Mouse (Mus musculus) kidney, postnatal 0 days (tissue): ENCODE results near the gene Vmn2r19. TPM values are rescaled to one million over a fixed set of nuclear protein-coding genes. Genes with fewer than 3 reads are reported as not detected.
A peak's percentile ranks its signal among the peaks of the same experiment; 100 is the strongest.
"Not testable (repeated sequence)": the region's sequence is repeated elsewhere in the genome, so short reads cannot be mapped to it uniquely, and the experiment has no call there.

Experiments
- ATAC-seq: fragments of 200-750 bp; cut with Nextera tagmentation; replicated peaks from 2 replicates; pipeline ENCODE4 v1.8.0; 2017; ENCODE audit warnings: low read depth, moderate number of reproducible peaks, moderate TSS enrichment, moderate library complexity; ENCODE audit not compliant: low FRiP score
- DNase-seq: peaks from one replicate; pipeline ENCODE4 v3.0.0-alpha.2; 2016; ENCODE audit warnings: low spot score
- H3K27ac ChIP-seq: fragments of 300-500 bp; sonication (generic); 2 replicates; pipeline ENCODE4 v1.5.1; 2014; ENCODE audit warnings: mild to moderate bottlenecking
- H3K27me3 ChIP-seq: fragments of 300-500 bp; sonication (generic); 2 replicates; pipeline ENCODE4 v1.6.1; 2014; ENCODE audit warnings: low read length, mixed read lengths; ENCODE audit not compliant: insufficient read depth
- H3K36me3 ChIP-seq: fragments of 300-500 bp; sonication (generic); 2 replicates; pipeline ENCODE4 v1.6.1; 2014; ENCODE audit warnings: low read length, mixed read lengths; ENCODE audit not compliant: insufficient read depth
- H3K4me1 ChIP-seq: fragments of 300-500 bp; sonication (generic); replicated peaks from 2 replicates; pipeline ENCODE4 v1.6.1; 2014; ENCODE audit warnings: antibody characterized with exemption, low read length, mixed read lengths; ENCODE audit not compliant: insufficient read depth
- H3K4me2 ChIP-seq: fragments of 300-500 bp; sonication (generic); 2 replicates; pipeline ENCODE4 v1.6.1; 2014; ENCODE audit warnings: mild to moderate bottlenecking, low read length, moderate library complexity, mixed read lengths
- H3K4me3 ChIP-seq: fragments of 300-500 bp; sonication (generic); replicated peaks from 2 replicates; pipeline ENCODE4 v1.5.1; 2014; ENCODE audit warnings: low read depth, low read length
- H3K9ac ChIP-seq: fragments of 300-500 bp; sonication (generic); 2 replicates; pipeline ENCODE4 v1.6.1; 2014; ENCODE audit warnings: low read depth, low read length
- H3K9me3 ChIP-seq: fragments of 300-500 bp; sonication (generic); replicated peaks from 2 replicates; pipeline ENCODE4 v1.6.1; 2016; ENCODE audit warnings: low read length, inconsistent platforms, mixed read lengths
- CTCF ChIP-seq: IDR thresholded peaks from 2 replicates; pipeline ENCODE4 v1.5.1; 2016; ENCODE audit warnings: antibody characterized with exemption, low read depth, mild to moderate bottlenecking, moderate library complexity
- WGBS: fragments of 180-500 bp; shearing (Covaris S2); extraction: QIAGEN DNeasy Blood & Tissue Kit; methylation state at CpG from one replicate; pipeline ENCODE4 v1.1.7; 2014; 5-methylcytosine and 5-hydroxymethylcytosine counted together
- polyA plus RNA-seq: library from polyadenylated mRNA; unstranded; fragments of >200 nt; fragmentation: Nextera tagmentation; extraction: Ambion mirVana; gene quantifications from 2 replicates; pipeline ENCODE4 v1.2.1, GENCODE M21; 2015

Gene Vmn2r19
- polyA plus RNA-seq, 1 experiment from 2014 or later: not detected

DNA sequence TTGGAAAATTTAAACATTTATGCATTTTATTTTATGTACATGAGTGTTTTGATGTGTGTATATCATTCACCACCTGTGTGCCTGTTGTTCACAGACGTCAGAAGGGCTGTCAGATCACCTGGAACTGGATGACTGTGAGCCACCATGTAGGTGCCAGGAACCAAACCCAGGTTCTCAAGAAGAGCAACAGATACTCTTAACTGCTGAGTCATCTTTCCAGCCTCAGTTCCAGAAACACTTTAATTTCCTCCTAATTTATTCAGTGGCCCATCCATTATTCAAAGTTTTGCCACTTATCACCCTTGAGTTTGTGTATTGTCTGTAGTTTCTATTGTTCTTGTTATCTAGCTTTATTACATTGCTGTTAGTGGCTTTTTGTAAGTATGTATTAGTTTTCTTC lies 11.4 kb upstream of the Vmn2r19 start:
- TF ChIP-seq CTCF: no peak
- DNase-seq: no peak
- no peaks in the 10 kb centered on the region for H3K9me3 ChIP-seq

DNA sequence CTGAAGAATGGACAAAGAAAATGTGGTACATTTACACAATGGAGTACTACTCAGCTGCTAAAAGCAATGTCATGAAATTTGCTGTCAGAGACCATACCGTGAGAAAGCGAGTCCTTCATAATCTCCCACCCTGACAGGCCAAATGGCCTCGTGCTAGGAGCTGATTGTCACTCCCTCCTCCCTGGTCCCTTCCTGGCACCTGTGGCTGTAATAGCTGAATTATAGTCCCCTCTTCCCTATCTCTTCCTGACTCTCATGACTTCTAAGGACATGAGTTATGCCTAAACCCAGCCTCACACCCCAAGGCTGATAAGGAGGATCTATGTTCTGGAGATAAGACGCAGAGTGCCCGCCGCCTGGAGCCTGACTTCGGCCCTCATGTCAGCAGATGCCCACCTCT lies 1.8 kb upstream of the Vmn2r19 start:
- not testable (repeated sequence) for ATAC-seq, H3K36me3 ChIP-seq, H3K9me3 ChIP-seq, DNase-seq, H3K27me3 ChIP-seq, H3K4me3 ChIP-seq, H3K9ac ChIP-seq, H3K4me1 ChIP-seq, H3K27ac ChIP-seq, H3K4me2 ChIP-seq
- WGBS: 82% methylated on average over 7 of the region's 7 CpGs

More for the DNA sequence above, 11.4 kb upstream of the Vmn2r19 start:
- Histone ChIP-seq H3K4me3 (no peak overlapping the region), H3K4me1 (no peaks in the 10 kb centered on the region), H3K27me3 (no peaks in the 10 kb centered on the region), H3K36me3 (no peaks in the 10 kb centered on the region), H3K4me2 (no peak overlapping the region), H3K9ac (no peak overlapping the region), H3K27ac (no peak overlapping the region)
- WGBS: 55% methylated on average over 1 of the region's 1 CpGs
- ATAC-seq: no peak

DNA sequence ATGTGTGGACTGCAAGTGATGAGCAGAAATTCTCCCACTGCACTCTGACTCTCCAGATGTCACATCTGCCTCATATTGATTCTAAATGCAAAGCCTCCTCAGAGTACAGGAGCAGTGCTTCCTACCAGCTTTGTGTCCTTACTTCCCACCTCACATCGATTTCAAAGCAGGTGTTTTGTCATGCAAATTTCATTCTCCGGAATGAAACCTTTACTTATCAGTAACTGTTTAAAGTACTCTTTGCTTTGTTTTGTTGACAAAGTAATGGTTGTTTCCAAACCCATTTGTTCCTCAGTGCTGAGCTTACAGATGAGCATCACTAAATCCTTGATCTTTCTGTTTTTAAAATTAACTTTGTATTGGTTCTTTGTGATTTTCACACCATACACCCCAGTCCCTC lies 24.4 kb downstream of the Vmn2r19 start:
- TF ChIP-seq CTCF: no peak

GRCm38 (mm10) chr6:123340093-123340492 lies 32.0 kb downstream of the Vmn2r19 start:
- H3K9ac ChIP-seq: no peak overlapping the region
- H3K27ac ChIP-seq: no peak overlapping the region
- H3K4me2 ChIP-seq: no peak overlapping the region
- H3K36me3 ChIP-seq: no peaks in the 10 kb centered on the region
- H3K27me3 ChIP-seq: no peaks in the 10 kb centered on the region
- no peak overlapping the region for H3K4me3 ChIP-seq
- TF ChIP-seq CTCF: peak; percentile 70
- no peaks in the 10 kb centered on the region for H3K4me1 ChIP-seq
- no peaks in the 10 kb centered on the region for H3K9me3 ChIP-seq
- DNase-seq (peak; percentile 53), ATAC-seq (peak; percentile 65; the same call in 1 of the 2 replicates)

More for the DNA sequence above, 24.4 kb downstream of the Vmn2r19 start:
- Histone ChIP-seq H3K36me3 (no peaks in the 10 kb centered on the region), H3K27ac (no peak overlapping the region), H3K27me3 (no peaks in the 10 kb centered on the region), H3K9ac (no peak overlapping the region), H3K4me3 (no peak overlapping the region), H3K9me3 (no peaks in the 10 kb centered on the region), H3K4me2 (no peak overlapping the region), H3K4me1 (no peaks in the 10 kb centered on the region)
- WGBS: 41% methylated on average over 2 of the region's 2 CpGs
- DNase-seq (no peak), ATAC-seq (no peak)

DNA sequence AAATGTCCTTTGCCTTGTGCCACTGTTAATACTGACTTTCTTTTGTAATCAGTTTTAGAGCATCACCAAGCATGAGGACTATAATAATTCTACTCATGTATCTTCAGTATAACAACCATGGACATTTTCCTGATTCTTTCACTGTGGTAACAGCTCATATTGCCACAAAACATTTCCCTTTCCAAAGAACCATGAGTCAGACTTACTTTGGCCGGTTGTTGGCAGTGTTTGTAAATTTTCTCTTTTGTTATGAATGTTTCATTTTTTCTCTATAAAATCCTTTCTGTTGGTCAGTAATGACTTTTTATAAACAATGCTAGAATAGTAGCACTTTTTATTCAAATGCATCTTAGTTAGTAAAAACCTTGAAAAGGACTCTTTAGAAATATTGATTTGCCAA lies 38.0 kb downstream of the Vmn2r19 start:
- Histone ChIP-seq H3K27me3 (no peaks in the 10 kb centered on the region), H3K4me2 (no peak overlapping the region), H3K4me1 (no peaks in the 10 kb centered on the region), H3K9ac (no peak overlapping the region), H3K4me3 (no peak overlapping the region), H3K36me3 (no peaks in the 10 kb centered on the region), H3K27ac (no peak overlapping the region), H3K9me3 (no peaks in the 10 kb centered on the region)
- 85% methylated on average over 1 of the region's 1 CpGs for WGBS
- no peak for DNase-seq
- TF ChIP-seq CTCF: no peak
- no peak for ATAC-seq

Other genes with a start within 250 kb of the Vmn2r19 start
- 4.1 and 5.8 TPM in 2 replicates for gene Clec4a2, start 201.9 kb upstream of the Vmn2r19 start, polyA plus RNA-seq
- gene Clec4b2, start 135.4 kb upstream of the Vmn2r19 start, polyA plus RNA-seq: not detected in 2 replicates
- gene Clec4n, start 78.5 kb upstream of the Vmn2r19 start, polyA plus RNA-seq: 5.3 and 6.5 TPM in 2 replicates
- 0.45 and 0.51 TPM in 2 replicates for gene Clec4d, start 46.2 kb upstream of the Vmn2r19 start, polyA plus RNA-seq
- gene Clec4e, start 18.5 kb upstream of the Vmn2r19 start, polyA plus RNA-seq: 0.08 TPM in 1 of 2 replicates, not detected in the other
- gene Vmn2r20, start 109.8 kb downstream of the Vmn2r19 start, polyA plus RNA-seq: not detected in 2 replicates
- gene Vmn2r21, start 225.1 kb downstream of the Vmn2r19 start, polyA plus RNA-seq: not detected in 2 replicates